Mouse (Mus musculus): Measurements from ENCODE around the gene St3gal5. TPM values are rescaled to one million over a fixed set of nuclear protein-coding genes. Genes with fewer than 3 reads are reported as not detected.

The St3gal5 gene
- polyA plus RNA-seq, 1 experiment from 2014 or later = 47.1 TPM

GRCm38 (mm10) chr6:72200595-72201256 is 103.3 kb downstream of the St3gal5 start:
- no peak overlapping the region for H3K9ac ChIP-seq
- H3K36me3 ChIP-seq = no peaks in the 10 kb centered on the region
- no peak for ATAC-seq (ENCODE audit: low FRiP score)
- WGBS = 31% methylated on average over 11 of the region's 11 CpGs
- no peaks in the 10 kb centered on the region for H3K27me3 ChIP-seq
- peaks cover 11% of the 10 kb centered on the region for H3K4me1 ChIP-seq
- 0 out of 2 replicates have a peak, but pooled peaks cover 3% of the 10 kb centered on the region for H3K9me3 ChIP-seq (replicated peaks)
- no peak overlapping the region for H3K4me2 ChIP-seq (replicated peaks)
- no peak overlapping the region for H3K27ac ChIP-seq
- no peak overlapping the region for H3K4me3 ChIP-seq

GRCm38 (mm10) chr6:72202732-72203131 is 105.3 kb downstream of the St3gal5 start:
- Histone ChIP-seq H3K4me1 (peaks cover 14% of the 10 kb centered on the region), H3K4me2 (replicated peaks) (no peak overlapping the region), H3K36me3 (0 out of 2 replicates have a peak, but pooled peaks cover 4% of the 10 kb centered on the region), H3K27me3 (no peaks in the 10 kb centered on the region; the same call in 1 of the 2 replicates), H3K9ac (no peak overlapping the region), H3K9me3 (replicated peaks) (no peaks in the 10 kb centered on the region), H3K27ac (no peak overlapping the region), H3K4me3 (no peak overlapping the region)
- 79% methylated on average over 5 of the region's 5 CpGs for WGBS
- ATAC-seq (ENCODE audit: low FRiP score) = no peak

DNA sequence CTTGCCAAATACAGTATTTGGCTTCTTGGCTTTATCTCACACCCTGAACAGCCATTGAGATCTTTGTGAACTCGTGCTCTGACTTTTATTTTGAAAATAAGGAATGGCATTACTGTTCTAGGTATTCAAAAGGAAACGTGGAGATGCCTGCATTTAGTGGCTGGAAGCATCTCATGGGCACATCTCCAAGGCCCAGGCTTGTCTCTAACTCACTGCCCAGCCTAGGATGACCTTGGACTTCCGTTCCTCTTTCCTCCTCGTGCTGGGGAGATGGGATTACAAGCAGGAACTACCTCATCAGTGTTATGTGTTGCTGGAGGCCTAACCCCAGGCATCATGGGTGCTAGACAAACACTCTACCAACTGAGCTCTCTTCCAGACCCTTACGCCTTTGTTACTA is 105.9 kb downstream of the St3gal5 start:
- 77% methylated on average over 5 of the region's 5 CpGs for WGBS
- H3K4me3 ChIP-seq = no peak overlapping the region

More for the DNA sequence above, 105.9 kb downstream of the St3gal5 start:
- Histone ChIP-seq H3K9ac (no peak overlapping the region), H3K4me1 (peaks cover 14% of the 10 kb centered on the region), H3K4me2 (replicated peaks) (no peak overlapping the region), H3K9me3 (replicated peaks) (no peaks in the 10 kb centered on the region), H3K27me3 (no peaks in the 10 kb centered on the region; the same call in 1 of the 2 replicates), H3K36me3 (0 out of 2 replicates have a peak, but pooled peaks cover 4% of the 10 kb centered on the region), H3K27ac (no peak overlapping the region)
- no peak for ATAC-seq (ENCODE audit: low FRiP score)

Other genes starting within 250 kb of the St3gal5 start
- 102 and 108 TPM in 2 replicates for gene Ptcd3, start 188.8 kb upstream of the St3gal5 start, polyA plus RNA-seq (2016; fragmentation: Nextera tagmentation; extraction: Ambion mirVana)
- 31.5 and 32.5 TPM in 2 replicates for gene Polr1a, start 188.5 kb upstream of the St3gal5 start, polyA plus RNA-seq (2016; fragmentation: Nextera tagmentation; extraction: Ambion mirVana)
- 12.4 and 13.7 TPM in 2 replicates for gene Atoh8, start 138.0 kb downstream of the St3gal5 start, polyA plus RNA-seq (2016; fragmentation: Nextera tagmentation; extraction: Ambion mirVana)
- not detected in 2 replicates for gene Sftpb, start 207.0 kb downstream of the St3gal5 start, polyA plus RNA-seq (2016; fragmentation: Nextera tagmentation; extraction: Ambion mirVana)
- gene Usp39, start 247.6 kb downstream of the St3gal5 start, polyA plus RNA-seq (2016; fragmentation: Nextera tagmentation; extraction: Ambion mirVana) = 56.4 and 57.9 TPM in 2 replicates
- gene 0610030E20Rik, start 249.7 kb downstream of the St3gal5 start, polyA plus RNA-seq (2016; fragmentation: Nextera tagmentation; extraction: Ambion mirVana) = 26.1 and 28.2 TPM in 2 replicates

All from hindbrain, embryonic 12.5 days (tissue).